Mouse (Mus musculus): ENCODE measurements around the gene Cryzl1. TPM values are rescaled to one million over a fixed set of nuclear protein-coding genes. Genes with fewer than 3 reads are reported as not detected.

Cryzl1 gene
- polyA plus RNA-seq, 1 experiment = 27.6 TPM

GRCm38 (mm10) chr16:91644901-91645300, 83.9 kb downstream of the Cryzl1 start:
- no peak overlapping the region for H3K4me2 ChIP-seq (ENCODE audit: low read depth)
- H3K4me3 ChIP-seq = no peak overlapping the region
- peaks cover 51% of the 10 kb centered on the region for H3K79me2 ChIP-seq (ENCODE audit: control insufficient read depth, insufficient read depth)
- no peaks in the 10 kb centered on the region for H3K27me3 ChIP-seq (ENCODE audit: control insufficient read depth, insufficient read depth, insufficient read length)
- H3K36me3 ChIP-seq (ENCODE audit: control insufficient read depth, insufficient read depth) = peaks cover 21% of the 10 kb centered on the region
- TF ChIP-seq MYOD1 (IDR thresholded peaks at IDR 0.05; ENCODE audit: control insufficient read depth in 1 of 3, insufficient read length in 2 of 3, low read depth in 2 of 3) = no peak
- TF ChIP-seq CEBPB (IDR thresholded peaks at IDR 0.05; ENCODE audit: insufficient read depth, poor library complexity, severe bottlenecking) = no peak
- no peak for TF ChIP-seq TCF12 (IDR thresholded peaks at IDR 0.05; ENCODE audit: insufficient read depth, poor library complexity, severe bottlenecking)
- TF ChIP-seq POLR2AphosphoS2 (IDR thresholded peaks at IDR 0.05; ENCODE audit: insufficient read length, low read depth) = no peak
- TF ChIP-seq SRF (IDR thresholded peaks at IDR 0.05; ENCODE audit: control insufficient read depth, insufficient read length, low read depth) = no peak
- TF ChIP-seq E2F4 (IDR thresholded peaks at IDR 0.05; ENCODE audit: insufficient read depth) = no peak
- no peak for TF ChIP-seq USF1 (IDR thresholded peaks at IDR 0.05; ENCODE audit: low read depth)
- TF ChIP-seq MYOG (IDR thresholded peaks at IDR 0.05; ENCODE audit: control insufficient read depth in 1 of 3, insufficient read depth in 1 of 3, insufficient read length in 2 of 3, low read depth in 2 of 3) = no peak
- TF ChIP-seq REST (IDR thresholded peaks at IDR 0.05; ENCODE audit: insufficient read depth, insufficient read length) = no peak
- no peak for TF ChIP-seq MAX (IDR thresholded peaks at IDR 0.05; ENCODE audit: low read depth)
- no peak for TF ChIP-seq POLR2A (IDR thresholded peaks at IDR 0.05; ENCODE audit: insufficient read length, low read depth)
- TF ChIP-seq TCF3 (IDR thresholded peaks at IDR 0.05; ENCODE audit: insufficient read length, low read depth) = no peak
- H3ac ChIP-seq (ENCODE audit: control insufficient read depth, insufficient read length) = no peak overlapping the region

DNA sequence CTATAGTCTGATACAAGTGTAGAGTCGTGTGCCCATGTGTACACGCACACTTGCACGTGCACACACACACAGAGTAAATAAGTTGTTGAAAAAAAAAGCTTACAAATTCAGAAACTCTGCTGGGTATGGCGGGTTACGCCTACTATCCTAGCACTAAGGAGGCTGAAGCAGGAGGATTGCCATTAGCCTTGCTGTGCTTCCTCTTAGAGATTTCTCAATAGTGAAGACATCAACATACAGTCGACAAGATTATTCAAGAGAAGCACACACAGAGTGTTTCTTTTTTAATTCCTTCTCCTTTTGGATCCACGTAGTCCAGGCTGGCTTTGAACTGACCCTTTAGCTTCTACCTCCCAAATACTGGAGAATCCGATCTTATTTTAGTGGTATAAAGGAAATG, 88.6 kb downstream of the Cryzl1 start:
- peaks cover 44% of the 10 kb centered on the region for H3K36me3 ChIP-seq (ENCODE audit: control insufficient read depth, insufficient read depth)
- no peak overlapping the region for H3K4me2 ChIP-seq (ENCODE audit: low read depth)

GRCm38 (mm10) chr16:91639636-91640035, 89.1 kb downstream of the Cryzl1 start:
- no peak for TF ChIP-seq MYOG (IDR thresholded peaks at IDR 0.05; ENCODE audit: control insufficient read depth in 1 of 3, insufficient read depth in 1 of 3, insufficient read length in 2 of 3, low read depth in 2 of 3)
- H3K4me2 ChIP-seq (ENCODE audit: low read depth) = no peak overlapping the region

More for the DNA sequence above, 88.6 kb downstream of the Cryzl1 start:
- no peak overlapping the region for H3K4me3 ChIP-seq
- peaks cover 18% of the 10 kb centered on the region for H3K79me2 ChIP-seq (ENCODE audit: control insufficient read depth, insufficient read depth)
- TF ChIP-seq SRF (IDR thresholded peaks at IDR 0.05; ENCODE audit: control insufficient read depth, insufficient read length, low read depth) (no peak), REST (IDR thresholded peaks at IDR 0.05; ENCODE audit: insufficient read depth, insufficient read length) (no peak), MAX (IDR thresholded peaks at IDR 0.05; ENCODE audit: low read depth) (no peak), CEBPB (IDR thresholded peaks at IDR 0.05; ENCODE audit: insufficient read depth, poor library complexity, severe bottlenecking) (no peak), TCF3 (IDR thresholded peaks at IDR 0.05; ENCODE audit: insufficient read length, low read depth) (no peak), POLR2A (IDR thresholded peaks at IDR 0.05; ENCODE audit: insufficient read length, low read depth) (no peak), POLR2AphosphoS2 (IDR thresholded peaks at IDR 0.05; ENCODE audit: insufficient read length, low read depth) (no peak), E2F4 (IDR thresholded peaks at IDR 0.05; ENCODE audit: insufficient read depth) (no peak), MYOG (IDR thresholded peaks at IDR 0.05; ENCODE audit: control insufficient read depth in 1 of 3, insufficient read depth in 1 of 3, insufficient read length in 2 of 3, low read depth in 2 of 3) (no peak), MYOD1 (IDR thresholded peaks at IDR 0.05; ENCODE audit: control insufficient read depth in 1 of 3, insufficient read length in 2 of 3, low read depth in 2 of 3) (no peak), TCF12 (IDR thresholded peaks at IDR 0.05; ENCODE audit: insufficient read depth, poor library complexity, severe bottlenecking) (no peak), USF1 (IDR thresholded peaks at IDR 0.05; ENCODE audit: low read depth) (no peak)
- no peak overlapping the region for H3ac ChIP-seq (ENCODE audit: control insufficient read depth, insufficient read length)
- no peaks in the 10 kb centered on the region for H3K27me3 ChIP-seq (ENCODE audit: control insufficient read depth, insufficient read depth, insufficient read length)

More at GRCm38 (mm10) chr16:91639636-91640035, 89.1 kb downstream of the Cryzl1 start:
- Histone ChIP-seq H3K36me3 (ENCODE audit: control insufficient read depth, insufficient read depth) (peaks cover 47% of the 10 kb centered on the region), H3K4me3 (no peak overlapping the region), H3ac (ENCODE audit: control insufficient read depth, insufficient read length) (no peak overlapping the region), H3K79me2 (ENCODE audit: control insufficient read depth, insufficient read depth) (peaks cover 12% of the 10 kb centered on the region), H3K27me3 (ENCODE audit: control insufficient read depth, insufficient read depth, insufficient read length) (no peaks in the 10 kb centered on the region)

Other genes starting within 250 kb of the Cryzl1 start
- 16.2 TPM for gene Ifnar1, start 243.7 kb downstream of the Cryzl1 start, polyA plus RNA-seq (2012; fragmentation: generic; extraction: Trizol)
- gene Ifngr2, start 181.9 kb downstream of the Cryzl1 start, polyA plus RNA-seq (2012; fragmentation: generic; extraction: Trizol) = 18.7 TPM
- gene Tmem50b, start 131.2 kb downstream of the Cryzl1 start, polyA plus RNA-seq (2012; fragmentation: generic; extraction: Trizol) = 11.4 TPM
- 0.80 TPM for gene Dnajc28, start 109.9 kb downstream of the Cryzl1 start, polyA plus RNA-seq (2012; fragmentation: generic; extraction: Trizol)
- 64.1 TPM for gene Gart, start 82.0 kb downstream of the Cryzl1 start, polyA plus RNA-seq (2012; fragmentation: generic; extraction: Trizol)
- gene Son, start 81.5 kb downstream of the Cryzl1 start, polyA plus RNA-seq (2012; fragmentation: generic; extraction: Trizol) = 48.7 TPM
- gene Donson, start 40.2 kb downstream of the Cryzl1 start, polyA plus RNA-seq (2012; fragmentation: generic; extraction: Trizol) = 3.5 TPM
- 27.5 TPM for gene Itsn1, start 306 bp upstream of the Cryzl1 start, polyA plus RNA-seq (2012; fragmentation: generic; extraction: Trizol)